Mouse (Mus musculus): Measurements from ENCODE around the gene Brca1. TPM values are rescaled to one million over a fixed set of nuclear protein-coding genes. Genes with fewer than 3 reads are reported as not detected.
A peak's percentile ranks its signal among the peaks of the same experiment; 100 is the strongest.
"Not testable (repeated sequence)": the region's sequence is repeated elsewhere in the genome, so short reads cannot be mapped to it uniquely, and the experiment has no call there.

Gene Brca1
- polyA plus RNA-seq, 1 experiment from 2014 or later = 14.7 TPM

GRCm38 (mm10) chr11:101483804-101484203, 68.0 kb downstream of the Brca1 start:
- H3K36me3 ChIP-seq (ENCODE audit: control insufficient read depth, insufficient read depth, low read length) = peaks cover 8% of the 10 kb centered on the region; the same call in 1 of the 2 replicates
- no peak overlapping the region for H3K9ac ChIP-seq (replicated peaks; ENCODE audit: low read depth, low read length)
- H3K9me3 ChIP-seq (ENCODE audit: control insufficient read depth, low read depth, low read length) = no peaks in the 10 kb centered on the region
- no peak overlapping the region for H3K27ac ChIP-seq (ENCODE audit: low read length)
- no peak overlapping the region for H3K4me2 ChIP-seq (replicated peaks; ENCODE audit: low read depth, low read length)
- no peaks in the 10 kb centered on the region for H3K4me1 ChIP-seq (ENCODE audit: control insufficient read depth, insufficient read depth, low read length)
- WGBS = 39% methylated on average over 3 of the region's 3 CpGs
- H3K4me3 ChIP-seq (ENCODE audit: low read depth, low read length) = no peak overlapping the region
- no peaks in the 10 kb centered on the region for H3K27me3 ChIP-seq (ENCODE audit: control insufficient read depth, insufficient read depth, low read length)
- no peak for ATAC-seq (ENCODE audit: insufficient number of reproducible peaks, insufficient read depth, low FRiP score, low read depth)

- Histone ChIP-seq H3K36me3 (ENCODE audit: control insufficient read depth, insufficient read depth, low read length) (no peaks in the 10 kb centered on the region), H3K4me1 (ENCODE audit: control insufficient read depth, insufficient read depth, low read length) (no peaks in the 10 kb centered on the region), H3K4me3 (ENCODE audit: low read depth, low read length) (no peak overlapping the region), H3K27ac (ENCODE audit: low read length) (no peak overlapping the region), H3K4me2 (replicated peaks; ENCODE audit: low read depth, low read length) (no peak overlapping the region), H3K9ac (replicated peaks; ENCODE audit: low read depth, low read length) (no peak overlapping the region), H3K27me3 (ENCODE audit: control insufficient read depth, insufficient read depth, low read length) (no peaks in the 10 kb centered on the region), H3K9me3 (ENCODE audit: control insufficient read depth, low read depth, low read length) (no peaks in the 10 kb centered on the region)
- 20% methylated on average over 6 of the region's 6 CpGs for WGBS
- no peak for ATAC-seq (ENCODE audit: insufficient number of reproducible peaks, insufficient read depth, low FRiP score, low read depth)
These were observed 70.8 kb downstream of the Brca1 start for GRCm38 (mm10) chr11:101480912-101481311.

DNA sequence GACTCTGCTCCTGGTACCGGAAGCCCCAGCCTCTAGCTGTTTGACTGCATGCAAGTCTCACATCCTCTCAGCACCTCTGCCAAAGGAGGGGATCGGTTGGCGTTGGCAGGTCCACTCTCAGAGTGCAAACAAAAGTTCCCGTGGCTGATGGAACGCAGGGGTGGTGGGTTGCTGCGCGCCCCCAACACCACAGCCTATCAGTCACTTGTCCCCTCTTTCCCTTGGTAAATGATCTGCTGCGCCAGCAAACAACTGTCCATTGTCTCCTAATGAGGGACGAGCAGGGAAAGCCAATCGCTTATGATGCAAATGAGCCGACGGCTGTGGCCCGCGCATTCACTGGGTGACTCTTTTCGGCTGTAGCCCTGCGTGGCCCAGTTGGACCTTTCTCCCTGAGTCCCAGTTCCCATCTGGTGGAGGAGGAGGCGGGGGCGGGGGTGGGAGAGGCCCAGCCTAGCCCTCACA, 72.6 kb downstream of the Brca1 start:
- Histone ChIP-seq H3K9ac (replicated peaks; ENCODE audit: low read depth, low read length) (no peak overlapping the region), H3K4me2 (replicated peaks; ENCODE audit: low read depth, low read length) (peak overlapping the region; percentile 25; the same call in 1 of the 2 replicates), H3K9me3 (ENCODE audit: control insufficient read depth, low read depth, low read length) (no peaks in the 10 kb centered on the region), H3K4me1 (ENCODE audit: control insufficient read depth, insufficient read depth, low read length) (no peaks in the 10 kb centered on the region), H3K36me3 (ENCODE audit: control insufficient read depth, insufficient read depth, low read length) (no peaks in the 10 kb centered on the region), H3K4me3 (ENCODE audit: low read depth, low read length) (no peak overlapping the region), H3K27ac (ENCODE audit: low read length) (no peak overlapping the region; the same call in 1 of the 2 replicates), H3K27me3 (ENCODE audit: control insufficient read depth, insufficient read depth, low read length) (no peaks in the 10 kb centered on the region)
- WGBS = 9% methylated on average over 18 of the region's 18 CpGs
- ATAC-seq (ENCODE audit: insufficient number of reproducible peaks, insufficient read depth, low FRiP score, low read depth) = no peak

DNA sequence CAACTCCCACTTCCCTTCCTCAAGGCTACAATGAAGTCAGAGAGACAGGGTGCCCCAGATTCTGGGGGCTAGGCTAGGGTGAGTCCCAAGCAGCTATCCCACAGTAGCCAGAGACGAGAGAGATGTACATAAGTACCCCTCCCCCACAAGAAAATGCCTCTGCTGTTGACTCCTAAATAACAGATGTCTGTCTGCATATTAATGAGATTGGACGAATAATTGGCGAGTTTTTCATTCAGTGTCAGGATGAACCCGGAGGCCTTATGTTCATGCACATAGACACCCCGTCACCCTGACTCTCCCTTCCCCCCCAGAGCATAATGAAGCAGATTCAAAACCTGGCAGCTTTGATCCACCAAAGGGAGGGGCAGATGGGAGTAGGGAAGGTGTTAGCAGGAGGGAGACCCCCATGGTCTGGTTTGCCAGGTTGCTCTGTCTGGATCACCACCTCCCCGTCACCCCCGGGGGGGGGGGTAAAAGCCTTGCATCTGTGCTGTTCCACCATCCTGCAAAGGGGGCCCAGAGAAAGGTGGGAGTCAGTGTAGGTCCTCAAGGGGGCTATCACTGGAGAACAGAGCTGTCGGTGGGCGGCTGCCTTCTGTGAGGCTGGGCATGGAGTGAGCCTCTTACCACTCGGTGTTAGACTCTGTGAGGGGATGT, 74.1 kb downstream of the Brca1 start:
- no peaks in the 10 kb centered on the region for H3K27me3 ChIP-seq (ENCODE audit: control insufficient read depth, insufficient read depth, low read length)
- no peaks in the 10 kb centered on the region for H3K4me1 ChIP-seq (ENCODE audit: control insufficient read depth, insufficient read depth, low read length)
- no peak for ATAC-seq (ENCODE audit: insufficient number of reproducible peaks, insufficient read depth, low FRiP score, low read depth)
- WGBS = 56% methylated on average over 10 of the region's 10 CpGs
- no peak overlapping the region for H3K27ac ChIP-seq (ENCODE audit: low read length)
- H3K9me3 ChIP-seq (ENCODE audit: control insufficient read depth, low read depth, low read length) = no peaks in the 10 kb centered on the region
- H3K9ac ChIP-seq (replicated peaks; ENCODE audit: low read depth, low read length) = no peak overlapping the region
- H3K4me3 ChIP-seq (ENCODE audit: low read depth, low read length) = no peak overlapping the region
- H3K36me3 ChIP-seq (ENCODE audit: control insufficient read depth, insufficient read depth, low read length) = no peaks in the 10 kb centered on the region
- H3K4me2 ChIP-seq (replicated peaks; ENCODE audit: low read depth, low read length) = no peak overlapping the region

DNA sequence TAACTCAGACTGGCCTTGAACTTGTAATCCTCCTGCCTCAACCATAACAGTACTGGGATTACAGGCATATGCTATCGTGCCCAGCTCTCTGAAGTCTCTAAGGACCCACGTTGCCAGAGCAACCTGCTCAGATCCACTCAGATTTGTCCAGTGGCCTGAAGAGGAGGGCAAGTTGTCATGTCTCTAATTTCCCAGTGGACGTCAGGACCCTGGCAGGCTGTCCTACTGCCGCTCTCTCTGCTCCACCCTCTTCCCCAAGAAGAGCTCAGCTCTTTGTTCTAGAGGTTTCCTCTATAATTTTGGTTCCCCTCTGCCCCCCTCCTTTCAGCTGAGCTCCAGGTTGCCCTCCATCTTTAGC, 74.6 kb downstream of the Brca1 start:
- Histone ChIP-seq H3K4me1 (ENCODE audit: control insufficient read depth, insufficient read depth, low read length) (no peaks in the 10 kb centered on the region), H3K4me3 (ENCODE audit: low read depth, low read length) (no peak overlapping the region), H3K9me3 (ENCODE audit: control insufficient read depth, low read depth, low read length) (no peaks in the 10 kb centered on the region), H3K27ac (ENCODE audit: low read length) (no peak overlapping the region), H3K9ac (replicated peaks; ENCODE audit: low read depth, low read length) (no peak overlapping the region), H3K36me3 (ENCODE audit: control insufficient read depth, insufficient read depth, low read length) (no peaks in the 10 kb centered on the region), H3K4me2 (replicated peaks; ENCODE audit: low read depth, low read length) (no peak overlapping the region), H3K27me3 (ENCODE audit: control insufficient read depth, insufficient read depth, low read length) (no peaks in the 10 kb centered on the region)
- no peak for ATAC-seq (ENCODE audit: insufficient number of reproducible peaks, insufficient read depth, low FRiP score, low read depth)
- 44% methylated on average over 4 of the region's 4 CpGs for WGBS

DNA sequence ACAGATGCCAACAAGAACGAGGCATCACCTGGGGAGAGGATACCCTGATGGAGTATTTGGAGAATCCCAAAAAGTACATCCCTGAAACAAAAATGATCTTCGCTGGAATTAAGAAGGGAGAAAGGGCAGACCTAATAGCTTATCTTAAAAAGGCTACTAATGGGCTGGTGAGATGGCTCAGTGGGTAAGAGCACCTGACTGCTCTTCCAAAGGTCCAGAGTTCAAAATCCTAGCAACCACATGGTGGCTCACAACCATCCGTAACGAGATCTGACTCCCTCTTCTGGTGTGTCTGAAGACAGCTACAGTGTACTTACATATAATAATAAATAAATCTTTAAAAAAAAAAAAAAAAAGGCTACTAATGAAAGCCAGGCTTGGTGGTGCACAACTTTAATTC, 75.4 kb downstream of the Brca1 start:
- ATAC-seq (ENCODE audit: insufficient number of reproducible peaks, insufficient read depth, low FRiP score, low read depth); H3K4me2 ChIP-seq (replicated peaks; ENCODE audit: low read depth, low read length); H3K27me3 ChIP-seq (ENCODE audit: control insufficient read depth, insufficient read depth, low read length); H3K9me3 ChIP-seq (ENCODE audit: control insufficient read depth, low read depth, low read length); H3K4me1 ChIP-seq (ENCODE audit: control insufficient read depth, insufficient read depth, low read length); H3K27ac ChIP-seq (ENCODE audit: low read length); H3K4me3 ChIP-seq (ENCODE audit: low read depth, low read length); H3K9ac ChIP-seq (replicated peaks; ENCODE audit: low read depth, low read length); H3K36me3 ChIP-seq (ENCODE audit: control insufficient read depth, insufficient read depth, low read length): not testable (repeated sequence)
- 78% methylated on average over 4 of the region's 4 CpGs for WGBS

DNA sequence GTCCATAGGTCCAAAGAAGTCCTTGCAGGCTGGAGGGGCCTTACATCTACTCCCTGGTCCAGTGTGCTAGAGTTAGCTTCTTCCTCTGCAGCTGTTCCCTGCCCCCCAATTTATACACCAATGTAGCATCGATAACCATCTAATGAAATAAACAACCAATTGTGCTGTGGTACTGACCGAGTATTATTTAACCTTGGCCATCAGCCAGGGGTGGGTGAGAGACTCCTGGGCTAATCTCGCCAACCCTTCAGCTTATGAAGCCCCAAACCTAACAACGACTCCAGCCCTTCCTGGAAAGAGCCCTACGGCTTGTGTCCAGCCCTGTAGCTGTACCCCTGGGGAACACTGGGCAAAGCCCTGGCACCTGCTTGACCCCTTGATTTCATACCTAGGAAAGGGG, 77.5 kb downstream of the Brca1 start:
- no peak for ATAC-seq (ENCODE audit: insufficient number of reproducible peaks, insufficient read depth, low FRiP score, low read depth)
- no peaks in the 10 kb centered on the region for H3K27me3 ChIP-seq (ENCODE audit: control insufficient read depth, insufficient read depth, low read length)
- 62% methylated on average over 5 of the region's 5 CpGs for WGBS
- peaks cover under 1% of the 10 kb centered on the region; the same call in 1 of the 2 replicates for H3K4me1 ChIP-seq (ENCODE audit: control insufficient read depth, insufficient read depth, low read length)
- no peaks in the 10 kb centered on the region for H3K36me3 ChIP-seq (ENCODE audit: control insufficient read depth, insufficient read depth, low read length)
- H3K9ac ChIP-seq (replicated peaks; ENCODE audit: low read depth, low read length) = no peak overlapping the region
- H3K9me3 ChIP-seq (ENCODE audit: control insufficient read depth, low read depth, low read length) = no peaks in the 10 kb centered on the region
- H3K4me2 ChIP-seq (replicated peaks; ENCODE audit: low read depth, low read length) = no peak overlapping the region
- H3K4me3 ChIP-seq (ENCODE audit: low read depth, low read length) = no peak overlapping the region
- H3K27ac ChIP-seq (ENCODE audit: low read length) = no peak overlapping the region

DNA sequence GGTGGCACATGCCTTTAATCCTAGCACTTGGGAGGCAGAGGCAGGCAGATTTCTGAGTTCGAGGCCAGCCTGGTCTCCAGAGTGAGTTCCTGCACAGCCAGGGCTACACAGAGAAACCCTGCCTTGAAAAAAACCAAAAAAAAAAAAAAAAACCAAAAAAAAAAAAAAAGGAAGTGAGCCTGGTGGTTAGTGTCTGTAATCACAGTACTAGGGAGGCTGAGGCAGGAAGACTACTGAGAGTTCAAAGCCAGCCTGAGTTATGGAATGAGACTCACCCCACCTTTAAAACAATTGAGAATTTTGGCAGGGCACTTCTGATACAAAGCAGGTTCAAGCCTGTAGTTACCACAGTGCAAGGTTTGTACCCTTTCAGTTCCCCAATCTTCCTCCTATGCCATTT, 78.1 kb downstream of the Brca1 start:
- not testable (repeated sequence) for H3K9me3 ChIP-seq (ENCODE audit: control insufficient read depth, low read depth, low read length); H3K36me3 ChIP-seq (ENCODE audit: control insufficient read depth, insufficient read depth, low read length); H3K9ac ChIP-seq (replicated peaks; ENCODE audit: low read depth, low read length); H3K4me1 ChIP-seq (ENCODE audit: control insufficient read depth, insufficient read depth, low read length); H3K4me2 ChIP-seq (replicated peaks; ENCODE audit: low read depth, low read length); H3K4me3 ChIP-seq (ENCODE audit: low read depth, low read length); H3K27me3 ChIP-seq (ENCODE audit: control insufficient read depth, insufficient read depth, low read length); ATAC-seq (ENCODE audit: insufficient number of reproducible peaks, insufficient read depth, low FRiP score, low read depth); H3K27ac ChIP-seq (ENCODE audit: low read length)
- 86% methylated on average over 1 of the region's 1 CpGs for WGBS

- Histone ChIP-seq H3K4me1 (ENCODE audit: control insufficient read depth, insufficient read depth, low read length) (peaks cover 7% of the 10 kb centered on the region), H3K27ac (ENCODE audit: low read length) (no peak overlapping the region), H3K36me3 (ENCODE audit: control insufficient read depth, insufficient read depth, low read length) (no peaks in the 10 kb centered on the region), H3K4me3 (ENCODE audit: low read depth, low read length) (no peak overlapping the region), H3K9ac (replicated peaks; ENCODE audit: low read depth, low read length) (no peak overlapping the region), H3K4me2 (replicated peaks; ENCODE audit: low read depth, low read length) (no peak overlapping the region), H3K27me3 (ENCODE audit: control insufficient read depth, insufficient read depth, low read length) (no peaks in the 10 kb centered on the region), H3K9me3 (ENCODE audit: control insufficient read depth, low read depth, low read length) (no peaks in the 10 kb centered on the region)
- no peak for ATAC-seq (ENCODE audit: insufficient number of reproducible peaks, insufficient read depth, low FRiP score, low read depth)
- 42% methylated on average over 7 of the region's 7 CpGs for WGBS
These were observed 79.4 kb downstream of the Brca1 start for GRCm38 (mm10) chr11:101472336-101472735.

Data from stomach, embryonic 14.5 days (tissue).